Mouse (Mus musculus) lung, postnatal 0 days (tissue): ENCODE measurements at regions not wholly inside any gene's neighbourhood (a gene's known extent, or its start where the extent isn't known, plus 50 kb on each side); places are given as distances from the start of the nearest gene placed in this dataset.

Source experiments
- ATAC-seq: fragments of 200-750 bp; cut with Nextera tagmentation; 2 replicates; pipeline ENCODE4 v1.8.0; 2017; ENCODE audit warnings: moderate library complexity
- DNase-seq: peaks from one replicate; pipeline ENCODE4 v3.0.0-alpha.2; 2016; ENCODE audit warnings: low spot score
- H3K27ac ChIP-seq: fragments of 300-500 bp; sonication (generic); 2 replicates; pipeline ENCODE4 v1.5.1; 2014; ENCODE audit warnings: antibody characterized with exemption, mild to moderate bottlenecking, low read length, mixed read lengths
- H3K27me3 ChIP-seq: fragments of 300-500 bp; sonication (generic); replicated peaks from 2 replicates; pipeline ENCODE4 v1.6.1; 2014; ENCODE audit warnings: low read length, mixed read lengths; ENCODE audit not compliant: insufficient read depth
- H3K36me3 ChIP-seq: fragments of 300-500 bp; sonication (generic); 2 replicates; pipeline ENCODE4 v1.6.1; 2014; ENCODE audit warnings: low read length, mixed read lengths; ENCODE audit not compliant: insufficient read depth
- H3K4me1 ChIP-seq: fragments of 300-500 bp; sonication (generic); 2 replicates; pipeline ENCODE4 v1.6.1; 2014; ENCODE audit warnings: antibody characterized with exemption, low read depth, low read length, mixed read lengths; ENCODE audit not compliant: insufficient read depth
- H3K4me2 ChIP-seq: fragments of 300-500 bp; sonication (generic); replicated peaks from 2 replicates; pipeline ENCODE4 v1.6.1; 2014; ENCODE audit warnings: low read depth, mild to moderate bottlenecking, low read length, moderate library complexity, mixed read lengths
- H3K4me3 ChIP-seq: fragments of 300-500 bp; sonication (generic); 2 replicates; pipeline ENCODE4 v1.5.1; 2014; ENCODE audit warnings: low read depth, low read length
- H3K9ac ChIP-seq: fragments of 300-500 bp; sonication (generic); replicated peaks from 2 replicates; pipeline ENCODE4 v1.6.1; 2014; ENCODE audit warnings: low read depth, mild to moderate bottlenecking
- H3K9me3 ChIP-seq: fragments of 300-500 bp; sonication (generic); 2 replicates; pipeline ENCODE4 v1.6.1; 2016; ENCODE audit warnings: low read length, mixed read lengths
- CTCF ChIP-seq: IDR thresholded peaks from 2 replicates; pipeline ENCODE4 v1.5.1; 2016; ENCODE audit warnings: antibody characterized with exemption, mild to moderate bottlenecking
- EP300 ChIP-seq: IDR thresholded peaks from 2 replicates; pipeline ENCODE4 v1.6.1; 2016; ENCODE audit warnings: antibody characterized with exemption, mild to moderate bottlenecking, control low read depth
- WGBS: fragments of 180-500 bp; shearing (Covaris S2); extraction: QIAGEN DNeasy Blood & Tissue Kit; methylation state at CpG from one replicate; pipeline ENCODE4 v1.1.7; 2014; 5-methylcytosine and 5-hydroxymethylcytosine counted together

GRCm38 (mm10) chr6:147318106-147318505 is 54.1 kb upstream of the Pthlh start:
- DNase-seq: no peak
- Histone ChIP-seq H3K4me1 (no peaks in the 10 kb centered on the region), H3K4me3 (no peak overlapping the region), H3K9ac (no peak overlapping the region), H3K4me2 (no peak overlapping the region), H3K36me3 (no peaks in the 10 kb centered on the region), H3K27me3 (no peaks in the 10 kb centered on the region), H3K27ac (no peak overlapping the region), H3K9me3 (no peaks in the 10 kb centered on the region)
- TF ChIP-seq CTCF: no peak
- no peak for TF ChIP-seq EP300
- ATAC-seq: no peak
- WGBS: 95% methylated on average over 2 of the region's 2 CpGs

- Histone ChIP-seq H3K27me3 (no peaks in the 10 kb centered on the region), H3K36me3 (no peaks in the 10 kb centered on the region), H3K9ac (no peak overlapping the region), H3K4me2 (no peak overlapping the region), H3K4me3 (no peak overlapping the region), H3K9me3 (no peaks in the 10 kb centered on the region), H3K4me1 (no peaks in the 10 kb centered on the region), H3K27ac (no peak overlapping the region)
- 73% methylated on average over 11 of the region's 11 CpGs for WGBS
- no peak for TF ChIP-seq CTCF
- TF ChIP-seq EP300: no peak
- DNase-seq: no peak
- ATAC-seq: no peak
Measured at GRCm38 (mm10) chr6:147316702-147317468, 52.9 kb upstream of the Pthlh start.

GRCm38 (mm10) chr6:147316140-147316539 is 52.2 kb upstream of the Pthlh start:
- no peak overlapping the region for H3K4me2 ChIP-seq
- no peak for TF ChIP-seq EP300
- TF ChIP-seq CTCF: no peak
- no peaks in the 10 kb centered on the region for H3K4me1 ChIP-seq
- H3K27ac ChIP-seq: no peak overlapping the region
- H3K27me3 ChIP-seq: no peaks in the 10 kb centered on the region
- DNase-seq (peak; percentile 8), ATAC-seq (no peak)
- no peaks in the 10 kb centered on the region for H3K36me3 ChIP-seq
- 44% methylated on average over 3 of the region's 3 CpGs for WGBS
- no peak overlapping the region for H3K9ac ChIP-seq
- no peaks in the 10 kb centered on the region for H3K9me3 ChIP-seq
- H3K4me3 ChIP-seq: no peak overlapping the region

GRCm38 (mm10) chr6:147315207-147315606 is 51.2 kb upstream of the Pthlh start:
- Histone ChIP-seq H3K4me2 (no peak overlapping the region), H3K9ac (no peak overlapping the region), H3K27me3 (no peaks in the 10 kb centered on the region), H3K9me3 (no peaks in the 10 kb centered on the region), H3K4me3 (no peak overlapping the region), H3K27ac (no peak overlapping the region), H3K4me1 (no peaks in the 10 kb centered on the region), H3K36me3 (no peaks in the 10 kb centered on the region)
- DNase-seq: no peak
- no peak for ATAC-seq
- 59% methylated on average over 5 of the region's 5 CpGs for WGBS
- TF ChIP-seq EP300 (no peak), CTCF (no peak)
